Mouse (Mus musculus) kidney, postnatal 0 days (tissue): ENCODE data around the gene Inpp4a. TPM values are rescaled to one million over a fixed set of nuclear protein-coding genes. Genes with fewer than 3 reads are reported as not detected.
A peak's percentile ranks its signal among the peaks of the same experiment; 100 is the strongest.

ENCODE experiments used
- ATAC-seq: fragments of 200-750 bp; cut with Nextera tagmentation; replicated peaks from 2 replicates; pipeline ENCODE4 v1.8.0; 2017; ENCODE audit warnings: low read depth, moderate number of reproducible peaks, moderate TSS enrichment, moderate library complexity; ENCODE audit not compliant: low FRiP score
- DNase-seq: peaks from one replicate; pipeline ENCODE4 v3.0.0-alpha.2; 2016; ENCODE audit warnings: low spot score
- H3K27ac ChIP-seq: fragments of 300-500 bp; sonication (generic); 2 replicates; pipeline ENCODE4 v1.5.1; 2014; ENCODE audit warnings: mild to moderate bottlenecking
- H3K27me3 ChIP-seq: fragments of 300-500 bp; sonication (generic); 2 replicates; pipeline ENCODE4 v1.6.1; 2014; ENCODE audit warnings: low read length, mixed read lengths; ENCODE audit not compliant: insufficient read depth
- H3K36me3 ChIP-seq: fragments of 300-500 bp; sonication (generic); 2 replicates; pipeline ENCODE4 v1.6.1; 2014; ENCODE audit warnings: low read length, mixed read lengths; ENCODE audit not compliant: insufficient read depth
- H3K4me1 ChIP-seq: fragments of 300-500 bp; sonication (generic); replicated peaks from 2 replicates; pipeline ENCODE4 v1.6.1; 2014; ENCODE audit warnings: antibody characterized with exemption, low read length, mixed read lengths; ENCODE audit not compliant: insufficient read depth
- H3K4me2 ChIP-seq: fragments of 300-500 bp; sonication (generic); 2 replicates; pipeline ENCODE4 v1.6.1; 2014; ENCODE audit warnings: mild to moderate bottlenecking, low read length, moderate library complexity, mixed read lengths
- H3K4me3 ChIP-seq: fragments of 300-500 bp; sonication (generic); replicated peaks from 2 replicates; pipeline ENCODE4 v1.5.1; 2014; ENCODE audit warnings: low read depth, low read length
- H3K9ac ChIP-seq: fragments of 300-500 bp; sonication (generic); 2 replicates; pipeline ENCODE4 v1.6.1; 2014; ENCODE audit warnings: low read depth, low read length
- H3K9me3 ChIP-seq: fragments of 300-500 bp; sonication (generic); replicated peaks from 2 replicates; pipeline ENCODE4 v1.6.1; 2016; ENCODE audit warnings: low read length, inconsistent platforms, mixed read lengths
- CTCF ChIP-seq: IDR thresholded peaks from 2 replicates; pipeline ENCODE4 v1.5.1; 2016; ENCODE audit warnings: antibody characterized with exemption, low read depth, mild to moderate bottlenecking, moderate library complexity
- WGBS: fragments of 180-500 bp; shearing (Covaris S2); extraction: QIAGEN DNeasy Blood & Tissue Kit; methylation state at CpG from one replicate; pipeline ENCODE4 v1.1.7; 2014; 5-methylcytosine and 5-hydroxymethylcytosine counted together
- polyA plus RNA-seq: library from polyadenylated mRNA; unstranded; fragments of >200 nt; fragmentation: Nextera tagmentation; extraction: Ambion mirVana; gene quantifications from 2 replicates; pipeline ENCODE4 v1.2.1, GENCODE M21; 2015

Inpp4a gene
- polyA plus RNA-seq, 1 experiment from 2014 or later = 13.6 TPM

DNA sequence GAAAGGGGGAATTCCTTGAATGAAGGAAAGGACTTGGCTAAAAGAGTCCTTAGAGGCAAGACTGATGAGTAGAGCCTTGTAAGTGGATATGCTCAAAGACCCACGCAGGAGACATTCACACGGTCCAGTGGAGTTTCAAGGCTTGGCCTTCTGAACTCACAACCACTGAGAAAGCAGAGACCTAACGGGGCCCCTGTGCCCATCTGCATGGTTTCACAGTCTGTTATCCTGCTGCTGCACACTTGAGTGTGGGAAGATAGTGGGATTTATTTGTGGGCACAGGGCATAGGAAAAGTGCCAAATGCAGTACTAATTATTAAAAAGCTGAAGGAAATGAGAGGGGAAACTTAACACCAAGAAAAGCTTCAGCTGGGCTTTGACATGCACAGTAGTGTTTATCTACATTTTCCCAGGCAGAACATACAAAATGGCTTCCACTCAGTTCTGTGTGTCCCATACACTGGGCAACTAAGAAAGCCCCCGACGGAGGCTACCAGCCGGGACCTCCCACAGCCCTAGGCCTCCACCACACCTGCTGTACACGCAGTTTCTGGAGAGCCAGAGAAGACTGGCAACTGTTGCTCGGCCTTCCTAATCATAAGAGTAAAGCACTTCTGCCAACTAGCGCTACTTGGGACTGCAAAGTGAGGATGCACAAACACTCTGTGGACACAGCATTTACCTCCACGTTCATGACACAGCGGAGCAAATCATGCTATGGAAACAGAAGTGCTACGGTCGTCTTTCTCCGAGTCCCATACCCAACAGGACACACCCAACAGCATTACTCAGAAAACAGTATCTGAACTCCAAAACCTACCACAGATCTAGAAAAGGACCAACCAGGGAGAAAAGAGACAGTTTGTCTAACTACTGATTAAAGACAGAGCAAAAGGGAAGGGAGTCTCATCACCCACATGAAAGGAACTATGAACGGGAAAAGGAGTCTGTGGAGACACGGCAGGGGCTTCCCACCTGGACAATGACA lies 143.5 kb downstream of the Inpp4a start:
- Histone ChIP-seq H3K4me3 (no peak overlapping the region), H3K4me1 (no peaks in the 10 kb centered on the region), H3K9ac (no peak overlapping the region), H3K27ac (no peak overlapping the region), H3K9me3 (no peaks in the 10 kb centered on the region), H3K27me3 (no peaks in the 10 kb centered on the region), H3K36me3 (0 out of 2 replicates have a peak, but pooled peaks cover 16% of the 10 kb centered on the region), H3K4me2 (no peak overlapping the region)
- DNase-seq = no peak
- TF ChIP-seq CTCF = no peak
- 86% methylated on average over 16 of the region's 16 CpGs for WGBS
- no peak for ATAC-seq

DNA sequence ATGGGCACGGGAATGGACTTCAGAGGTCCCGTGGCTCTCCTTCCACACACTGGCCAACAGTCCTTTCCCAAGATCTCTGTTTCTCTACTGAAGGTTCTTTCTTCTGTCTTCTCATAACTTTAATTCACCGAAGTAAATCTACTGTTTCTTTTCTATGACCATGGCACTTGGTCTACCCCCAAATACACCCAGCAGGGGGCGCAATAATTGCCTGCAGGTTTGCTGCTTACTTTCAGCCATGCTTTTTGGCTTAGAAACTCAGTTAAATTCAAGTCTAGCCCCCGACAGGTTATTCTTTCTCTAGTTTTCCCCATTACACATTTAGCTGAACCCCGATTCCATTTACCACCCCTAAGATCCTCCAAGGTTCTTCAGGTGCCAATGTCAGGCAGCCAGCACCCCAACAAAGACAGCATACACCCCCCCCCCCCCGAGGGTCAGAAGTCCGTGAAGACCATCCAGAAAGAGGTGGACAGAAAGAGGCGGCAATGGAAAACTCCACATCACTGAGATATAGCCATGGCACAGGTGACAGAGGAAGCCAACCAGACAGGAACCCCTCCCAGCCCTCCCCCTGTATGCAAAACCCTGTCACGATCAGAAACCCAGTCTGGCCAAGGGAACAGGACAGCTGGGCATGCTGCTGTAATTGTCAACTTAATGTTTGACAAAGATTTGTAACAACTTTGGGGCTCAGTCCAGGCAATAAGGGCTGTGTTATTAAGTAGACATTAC lies 148.9 kb downstream of the Inpp4a start:
- Histone ChIP-seq H3K9me3 (no peaks in the 10 kb centered on the region), H3K27ac (no peak overlapping the region), H3K4me3 (no peak overlapping the region), H3K36me3 (peaks cover 10% of the 10 kb centered on the region; the same call in 1 of the 2 replicates), H3K9ac (no peak overlapping the region), H3K27me3 (no peaks in the 10 kb centered on the region), H3K4me2 (no peak overlapping the region), H3K4me1 (no peaks in the 10 kb centered on the region)
- ATAC-seq (no peak), DNase-seq (peak; percentile 45)
- peak; percentile 70 for TF ChIP-seq CTCF
- 82% methylated on average over 10 of the region's 10 CpGs for WGBS

DNA sequence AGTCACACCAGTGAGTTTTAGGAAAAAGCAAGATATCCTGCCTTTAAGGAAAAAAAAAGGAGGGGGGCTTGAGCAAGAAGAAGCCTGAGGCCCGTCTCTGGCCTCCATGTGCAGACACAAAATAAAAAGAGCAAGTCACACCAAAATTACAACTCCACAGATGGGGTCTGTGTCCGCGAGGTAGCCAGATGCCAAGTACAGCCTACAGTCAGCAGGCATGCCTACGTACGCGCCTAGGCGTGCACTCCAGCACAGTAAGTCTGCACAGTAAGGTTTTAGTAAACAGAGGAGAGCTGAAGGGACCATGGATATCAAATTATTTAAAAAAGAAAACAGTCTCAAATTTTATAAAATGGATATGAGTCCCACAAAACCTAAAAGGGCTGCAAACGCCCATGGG lies 151.6 kb downstream of the Inpp4a start:
- H3K9ac ChIP-seq = no peak overlapping the region
- no peak overlapping the region for H3K4me3 ChIP-seq
- no peak for ATAC-seq
- H3K4me1 ChIP-seq = no peaks in the 10 kb centered on the region
- H3K27ac ChIP-seq = no peak overlapping the region
- 93% methylated on average over 8 of the region's 8 CpGs for WGBS
- TF ChIP-seq CTCF = no peak
- no peaks in the 10 kb centered on the region for H3K9me3 ChIP-seq
- no peak for DNase-seq
- no peaks in the 10 kb centered on the region for H3K27me3 ChIP-seq
- H3K36me3 ChIP-seq = peaks cover 10% of the 10 kb centered on the region; the same call in 1 of the 2 replicates
- no peak overlapping the region for H3K4me2 ChIP-seq

DNA sequence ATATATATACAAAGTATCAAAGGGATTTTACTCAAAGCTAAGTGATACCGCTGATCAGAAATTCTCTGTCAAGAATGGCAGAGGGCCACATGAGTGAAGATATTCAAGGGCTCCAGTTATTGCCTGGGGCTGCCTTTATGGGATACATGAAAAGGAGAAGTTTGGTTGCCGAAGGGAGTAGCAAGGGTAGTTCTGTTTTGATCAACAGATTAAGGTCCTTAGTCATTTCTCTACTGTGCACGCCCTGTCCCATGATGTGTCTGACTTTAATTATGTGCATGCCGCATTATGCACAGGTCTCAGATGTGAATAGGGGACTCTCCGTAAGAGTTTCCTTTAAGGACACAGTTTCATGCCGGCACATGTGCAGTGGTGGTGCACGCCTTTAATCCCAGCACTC lies 157.9 kb downstream of the Inpp4a start:
- ATAC-seq (no peak), DNase-seq (no peak)
- Histone ChIP-seq H3K4me3 (no peak overlapping the region), H3K9ac (no peak overlapping the region), H3K27me3 (no peaks in the 10 kb centered on the region), H3K36me3 (no peaks in the 10 kb centered on the region), H3K9me3 (no peaks in the 10 kb centered on the region), H3K27ac (no peak overlapping the region), H3K4me1 (no peaks in the 10 kb centered on the region), H3K4me2 (no peak overlapping the region)
- TF ChIP-seq CTCF = no peak
- WGBS = 94% methylated on average over 7 of the region's 7 CpGs

Other genes with a start within 250 kb of the Inpp4a start
- gene Cnga3, start 85.4 kb upstream of the Inpp4a start, polyA plus RNA-seq = not detected in 2 replicates
- gene Coa5, start 130.2 kb downstream of the Inpp4a start, polyA plus RNA-seq = 39.2 and 42.5 TPM in 2 replicates
- gene Unc50, start 130.3 kb downstream of the Inpp4a start, polyA plus RNA-seq = 168 and 175 TPM in 2 replicates
- gene Mgat4a, start 241.2 kb downstream of the Inpp4a start, polyA plus RNA-seq = 6.9 and 8.3 TPM in 2 replicates